Mouse (Mus musculus) bone marrow macrophage, adult 2 months (primary cell): ENCODE measurements around the gene Rack1.

ENCODE experiments used
- CTCF ChIP-seq: IDR thresholded peaks from 2 replicates; pipeline ENCODE4 v1.5.1; 2012; ENCODE audit warnings: low read depth, mild to moderate bottlenecking, low read length, moderate library complexity
- POLR2A ChIP-seq: IDR thresholded peaks from 2 replicates; pipeline ENCODE4 v1.6.1; 2012; ENCODE audit warnings: mild to moderate bottlenecking, low read depth, low read length, borderline replicate concordance

GRCm38 (mm10) chr11:48845244-48845815 is 45.2 kb downstream of the Rack1 start:
- no peak for TF ChIP-seq POLR2A
- no peak for TF ChIP-seq CTCF
